ENCODE assay signal across 16 mouse cellular contexts in genomic region chr12:70575665-70576064, GRCm38 (mm10).
"Had no signal": no experiment of that assay in that cellular context is flagged by ENCODE, and none has a peak within 500 bp of the region (broad histone marks: within the 10 kb centered on the region; RNA-seq: fewer than 3 reads in every experiment).

No protein-coding gene starts in this region.

- H3K9me3 ChIP-seq: lung, embryonic 15.5 days; megakaryocyte, embryonic 14.5 days; midbrain, embryonic 13.5 days; midbrain, embryonic 15.5 days; neural tube, embryonic 12.5 days had no signal

- ATAC-seq: liver, postnatal 0 days; lung, postnatal 0 days; midbrain, embryonic 13.5 days; midbrain, embryonic 15.5 days had no signal

- H3K36me3 ChIP-seq: lung, embryonic 15.5 days; midbrain, embryonic 13.5 days; midbrain, embryonic 15.5 days; neural tube, embryonic 12.5 days had no signal

- H3K9ac ChIP-seq: liver, postnatal 0 days; lung, embryonic 15.5 days; midbrain, embryonic 13.5 days; midbrain, embryonic 15.5 days; neural tube, embryonic 12.5 days had no signal

- H3K27ac ChIP-seq: lung, embryonic 15.5 days; macrophage; midbrain, embryonic 13.5 days; midbrain, embryonic 15.5 days; neural tube, embryonic 12.5 days had no signal

- DNase-seq: liver, postnatal 0 days; lung, adult 2 months; lung, postnatal 14 days; lung, postnatal 36 days; right cerebral cortex, postnatal 14 days; thymus, adult 18-20 months; thymus, postnatal 14 days; thymus, postnatal 4 days had no signal

- H3K4me3 ChIP-seq: lung, embryonic 15.5 days; megakaryocyte, embryonic 14.5 days; midbrain, embryonic 13.5 days; midbrain, embryonic 15.5 days; neural tube, embryonic 12.5 days had no signal

- H3K4me1 ChIP-seq: megakaryocyte, embryonic 14.5 days; midbrain, embryonic 13.5 days; midbrain, embryonic 15.5 days had no signal

- H3K4me2 ChIP-seq: lung, embryonic 15.5 days; midbrain, embryonic 11.5 days; midbrain, embryonic 13.5 days; midbrain, embryonic 15.5 days; neural tube, embryonic 12.5 days had no signal

- H3K27me3 ChIP-seq: lung, embryonic 15.5 days; midbrain, embryonic 13.5 days; midbrain, embryonic 15.5 days; neural tube, embryonic 12.5 days had no signal
